Mouse (Mus musculus) forebrain, postnatal 0 days (tissue): ENCODE results near the gene Cygb. TPM values are rescaled to one million over a fixed set of nuclear protein-coding genes. Genes with fewer than 3 reads are reported as not detected.
"Not testable (repeated sequence)": the region's sequence is repeated elsewhere in the genome, so short reads cannot be mapped to it uniquely, and the experiment has no call there.

Source experiments
- ATAC-seq: fragments of 200-750 bp; cut with Nextera tagmentation; 2 replicates; pipeline ENCODE4 v1.8.0; 2017; ENCODE audit warnings: mild to moderate bottlenecking, moderate library complexity
- DNase-seq: peaks from one replicate; pipeline ENCODE4 v3.0.0-alpha.2; 2015
- H3K27ac ChIP-seq: fragments of 300-500 bp; sonication (generic); 2 replicates; pipeline ENCODE4 v1.5.1; 2014; ENCODE audit warnings: low read depth, mild to moderate bottlenecking, antibody characterized with exemption, low read length, moderate library complexity, mixed read lengths
- H3K27me3 ChIP-seq: fragments of 300-500 bp; sonication (generic); 2 replicates; pipeline ENCODE4 v1.6.1; 2014; ENCODE audit warnings: mild to moderate bottlenecking, low read length, mixed read lengths; ENCODE audit not compliant: insufficient read depth
- H3K36me3 ChIP-seq: fragments of 300-500 bp; sonication (generic); 2 replicates; pipeline ENCODE4 v1.6.1; 2014; ENCODE audit warnings: mild to moderate bottlenecking, moderate library complexity; ENCODE audit not compliant: insufficient read depth
- H3K4me1 ChIP-seq: fragments of 300-500 bp; sonication (generic); 2 replicates; pipeline ENCODE4 v1.6.1; 2014; ENCODE audit warnings: antibody characterized with exemption; ENCODE audit not compliant: insufficient read depth
- H3K4me2 ChIP-seq: fragments of 300-500 bp; sonication (generic); 2 replicates; pipeline ENCODE4 v1.6.1; 2014; ENCODE audit warnings: low read depth, mild to moderate bottlenecking, moderate library complexity
- H3K4me3 ChIP-seq: fragments of 300-500 bp; sonication (generic); 2 replicates; pipeline ENCODE4 v1.5.1; 2014; ENCODE audit warnings: low read depth, low read length, mixed read lengths
- H3K9ac ChIP-seq: fragments of 300-500 bp; sonication (generic); 2 replicates; pipeline ENCODE4 v1.6.1; 2014; ENCODE audit warnings: mild to moderate bottlenecking
- H3K9me3 ChIP-seq: fragments of 300-500 bp; sonication (generic); 2 replicates; pipeline ENCODE4 v1.6.1; 2016; ENCODE audit warnings: low read length
- CTCF ChIP-seq: sonication (generic); IDR thresholded peaks from 2 replicates; pipeline ENCODE4 v1.5.1; 2016; ENCODE audit warnings: antibody characterized with exemption, control low read depth, low read depth
- WGBS: fragments of 180-500 bp; shearing (Covaris S2); extraction: QIAGEN DNeasy Blood & Tissue Kit; methylation state at CpG from one replicate; pipeline ENCODE4 v1.1.7; 2014; 5-methylcytosine and 5-hydroxymethylcytosine counted together
- polyA plus RNA-seq: library from polyadenylated mRNA; unstranded; fragments of >200 nt; fragmentation: Nextera tagmentation; extraction: Ambion mirVana; gene quantifications from 2 replicates; pipeline ENCODE4 v1.2.1, GENCODE M21; 2015
- total RNA-seq: library from RNA; depleted of rRNA; stranded (reverse); fragments of >200 nt; gene quantifications from 2 replicates; pipeline ENCODE4 v1.2.3, GENCODE M21; 2014

Gene Cygb
- total and polyA plus RNA-seq, 2 experiments from 2014 or later = 20.7 to 27.6 TPM

DNA sequence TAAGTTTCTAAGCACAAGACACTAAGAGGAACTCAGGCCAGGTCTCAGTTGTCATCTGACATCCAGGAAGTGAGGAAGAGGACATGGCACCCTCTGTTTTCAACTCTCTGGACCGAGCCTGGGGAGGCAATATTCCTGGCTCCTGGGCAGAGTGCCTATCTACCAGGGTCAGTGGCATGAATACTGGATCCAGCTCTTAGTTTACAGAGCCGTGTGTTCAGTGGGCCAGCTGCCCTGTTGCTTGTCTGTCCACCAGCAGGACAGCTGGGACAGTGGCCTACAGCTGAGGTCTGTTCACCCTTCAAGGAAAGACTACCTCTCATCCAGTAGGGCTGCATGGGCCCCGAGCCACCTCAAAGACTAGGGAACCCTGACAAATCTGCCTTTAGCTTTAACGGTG, 27.0 kb upstream of the Cygb start:
- Histone ChIP-seq H3K27ac (no peak overlapping the region), H3K4me3 (no peak overlapping the region), H3K9me3 (no peaks in the 10 kb centered on the region), H3K36me3 (peaks cover 31% of the 10 kb centered on the region), H3K9ac (no peak overlapping the region), H3K4me1 (no peaks in the 10 kb centered on the region), H3K4me2 (no peak overlapping the region), H3K27me3 (no peaks in the 10 kb centered on the region)
- ATAC-seq = no peak
- 84% methylated on average over 4 of the region's 4 CpGs for WGBS
- no peak for TF ChIP-seq CTCF
- DNase-seq = no peak

DNA sequence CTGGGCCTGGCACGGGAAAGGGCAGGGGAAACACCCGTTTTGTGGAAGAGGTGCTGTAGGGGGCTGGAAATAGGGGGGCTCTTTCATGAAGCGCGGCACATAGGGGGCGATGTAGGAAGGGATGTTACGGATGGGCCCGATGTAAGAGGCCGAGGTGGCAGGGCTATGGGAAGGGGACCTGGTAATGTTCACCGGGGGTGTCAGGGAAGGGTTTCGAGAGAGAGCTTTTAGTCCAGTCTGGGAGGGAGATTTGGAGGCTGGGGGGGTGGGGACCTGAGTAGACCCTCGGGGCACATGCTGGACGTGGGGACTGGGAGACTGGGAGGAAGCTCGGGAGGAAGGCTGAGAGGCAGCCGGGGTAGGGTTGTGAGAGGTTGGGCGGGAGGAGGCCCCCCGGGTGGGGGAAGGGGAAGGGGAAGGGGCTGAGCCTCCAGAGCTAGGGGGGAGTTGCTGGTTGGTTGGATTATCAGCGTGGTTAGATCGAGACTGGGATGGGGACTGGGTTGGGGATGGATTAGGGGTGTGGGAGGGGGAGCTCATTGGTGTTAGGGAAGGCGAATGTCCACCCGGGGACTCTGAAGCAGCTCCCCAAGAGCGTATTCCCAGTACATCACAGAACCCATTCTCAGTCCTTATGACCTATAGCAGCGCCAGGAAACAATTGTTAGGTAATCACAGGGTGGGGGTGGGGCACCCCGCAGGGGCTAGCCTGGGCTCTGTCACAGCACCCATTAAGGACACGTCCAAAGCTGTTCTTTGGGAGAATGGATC, 26.4 kb upstream of the Cygb start:
- Histone ChIP-seq H3K27me3 (no peaks in the 10 kb centered on the region), H3K4me1 (no peaks in the 10 kb centered on the region), H3K36me3 (peaks cover 36% of the 10 kb centered on the region), H3K4me3 (no peak overlapping the region), H3K4me2 (no peak overlapping the region), H3K9me3 (no peaks in the 10 kb centered on the region), H3K9ac (no peak overlapping the region), H3K27ac (no peak overlapping the region)
- DNase-seq (no peak), ATAC-seq (no peak)
- 76% methylated on average over 24 of the region's 24 CpGs for WGBS
- no peak for TF ChIP-seq CTCF

DNA sequence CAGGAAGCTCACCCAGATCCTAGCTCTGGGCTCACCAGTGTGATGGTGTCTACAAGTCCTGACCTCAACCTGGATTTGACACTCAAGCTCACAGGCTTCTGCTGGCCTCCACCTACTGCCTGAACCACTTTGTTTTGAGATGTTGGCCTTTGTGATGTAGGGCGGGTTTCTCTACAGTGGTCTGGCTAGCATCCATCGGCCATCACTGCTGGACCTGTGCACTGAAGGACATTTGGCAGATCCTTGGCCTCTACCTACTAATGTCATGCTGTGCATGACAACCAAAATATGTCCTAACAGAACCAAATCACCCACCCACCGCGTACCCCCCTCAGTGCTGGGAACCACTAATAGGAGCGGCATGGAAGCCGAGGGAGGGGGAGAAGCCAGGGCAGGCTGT, 25.0 kb upstream of the Cygb start:
- H3K4me3 ChIP-seq = no peak overlapping the region
- peaks cover 49% of the 10 kb centered on the region for H3K36me3 ChIP-seq
- no peak overlapping the region for H3K4me2 ChIP-seq
- H3K27me3 ChIP-seq = no peaks in the 10 kb centered on the region
- no peak overlapping the region for H3K9ac ChIP-seq
- no peak for ATAC-seq
- TF ChIP-seq CTCF = no peak
- H3K27ac ChIP-seq = no peak overlapping the region
- DNase-seq = no peak
- WGBS = 90% methylated on average over 6 of the region's 6 CpGs
- no peaks in the 10 kb centered on the region for H3K4me1 ChIP-seq
- no peaks in the 10 kb centered on the region for H3K9me3 ChIP-seq

DNA sequence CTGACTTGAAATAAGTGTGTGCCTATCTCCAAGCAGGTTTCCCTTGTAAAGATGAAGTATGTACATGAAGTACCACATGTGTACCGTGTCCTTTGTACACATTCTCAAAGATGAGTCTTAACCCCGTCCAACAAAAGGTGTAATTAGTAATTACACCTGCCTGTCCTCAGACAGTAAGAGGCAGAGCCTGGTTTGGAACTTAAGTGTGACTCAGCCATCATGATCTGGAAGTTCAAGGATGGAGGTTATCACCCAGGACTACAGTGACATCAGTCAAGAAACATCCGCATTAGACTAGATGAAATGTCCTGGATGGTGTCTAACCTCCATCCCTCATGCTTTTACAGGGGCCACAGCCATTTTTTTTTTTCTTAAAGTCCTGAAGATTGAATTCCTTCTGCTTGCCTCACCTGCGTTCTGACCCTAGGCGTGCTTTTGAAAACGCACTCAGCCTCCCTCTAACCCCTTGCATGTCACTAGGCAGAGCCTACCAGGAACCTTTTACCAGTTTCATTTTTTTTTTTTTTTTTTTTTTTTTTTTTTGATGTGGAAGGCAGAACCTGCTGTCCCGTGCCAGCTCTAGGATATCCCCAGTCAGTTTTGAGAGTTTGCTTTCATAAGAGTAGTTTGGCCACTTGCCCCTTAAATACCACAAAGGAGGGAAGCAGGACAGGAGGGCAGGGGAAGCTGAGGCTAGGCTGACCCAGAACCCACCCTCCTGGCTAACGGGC, 23.8 kb upstream of the Cygb start:
- H3K27me3 ChIP-seq = no peaks in the 10 kb centered on the region
- no peak for ATAC-seq
- no peak overlapping the region for H3K9ac ChIP-seq
- no peak overlapping the region for H3K27ac ChIP-seq
- no peak overlapping the region for H3K4me3 ChIP-seq
- H3K9me3 ChIP-seq = no peaks in the 10 kb centered on the region
- no peak overlapping the region for H3K4me2 ChIP-seq
- peaks cover 4% of the 10 kb centered on the region; the same call in 1 of the 2 replicates for H3K4me1 ChIP-seq
- H3K36me3 ChIP-seq = peaks cover 53% of the 10 kb centered on the region
- WGBS = 86% methylated on average over 8 of the region's 8 CpGs
- TF ChIP-seq CTCF = no peak
- no peak for DNase-seq

DNA sequence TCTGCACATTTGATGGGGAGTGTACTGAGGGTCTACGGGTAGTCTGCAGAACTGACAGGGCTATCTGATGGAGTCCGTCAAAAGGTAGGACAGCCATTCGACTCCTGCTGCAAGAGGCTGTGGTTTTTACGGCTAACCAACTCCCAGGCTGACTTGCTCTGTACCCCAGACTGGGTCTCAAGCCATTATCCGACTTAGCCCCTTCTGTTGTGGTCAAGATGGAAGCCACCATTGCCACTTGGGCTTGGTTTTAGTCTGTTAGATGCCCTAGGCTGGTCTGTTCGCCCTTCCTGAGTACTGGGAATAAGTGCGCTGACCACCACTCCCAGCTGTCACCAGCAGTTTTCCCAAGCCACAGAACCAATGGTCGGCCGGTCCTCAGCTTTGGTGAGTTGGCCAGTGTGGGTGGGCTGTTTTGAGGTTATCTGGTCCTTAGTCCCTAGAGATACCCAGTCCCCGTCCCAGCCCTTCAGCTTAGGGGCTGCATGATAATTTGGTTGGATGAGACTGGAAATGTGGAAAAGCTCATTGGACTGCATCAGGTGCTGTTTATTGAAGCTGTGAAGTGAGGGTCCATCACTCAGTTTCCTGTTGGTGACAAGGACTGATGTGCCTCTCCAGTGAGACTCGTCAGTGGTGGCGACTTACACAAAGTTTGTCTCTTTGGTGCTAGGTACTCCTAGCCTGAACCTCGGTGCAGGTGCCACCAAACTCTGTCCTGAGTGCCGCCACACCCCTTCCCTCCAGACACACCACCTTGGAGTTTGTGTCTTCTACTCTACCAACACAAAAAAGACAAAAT, 22.3 kb upstream of the Cygb start:
- Histone ChIP-seq H3K27me3 (no peaks in the 10 kb centered on the region), H3K4me3 (no peak overlapping the region), H3K9me3 (no peaks in the 10 kb centered on the region), H3K4me1 (peaks cover 8% of the 10 kb centered on the region; the same call in 1 of the 2 replicates), H3K27ac (no peak overlapping the region), H3K9ac (no peak overlapping the region), H3K4me2 (no peak overlapping the region), H3K36me3 (peaks cover 46% of the 10 kb centered on the region)
- DNase-seq (no peak), ATAC-seq (no peak)
- TF ChIP-seq CTCF = no peak
- WGBS = 91% methylated on average over 14 of the region's 14 CpGs

DNA sequence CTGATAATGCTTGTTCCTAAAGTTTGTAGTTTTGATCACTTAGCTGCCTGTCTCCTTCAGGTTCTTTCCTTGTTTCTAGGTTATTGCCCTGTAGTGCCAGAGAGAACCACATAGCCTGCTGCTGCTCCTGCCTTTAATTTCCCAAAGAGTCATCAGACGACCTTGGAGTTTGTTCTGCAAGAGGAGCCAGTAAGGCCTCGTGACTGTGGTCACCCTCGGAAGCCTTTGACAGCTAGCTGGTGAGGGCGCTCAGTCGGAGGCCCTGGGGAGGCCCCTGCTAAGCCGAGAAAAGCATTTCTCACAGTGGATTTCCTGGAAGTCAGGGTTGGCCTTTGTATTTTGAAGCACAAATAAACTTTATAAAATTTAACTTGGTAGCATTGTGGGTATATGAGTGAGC, 21.3 kb upstream of the Cygb start:
- Histone ChIP-seq H3K36me3 (peaks cover 46% of the 10 kb centered on the region), H3K4me1 (peaks cover 13% of the 10 kb centered on the region; the same call in 1 of the 2 replicates)
- H3K9ac ChIP-seq, ATAC-seq, H3K9me3 ChIP-seq, H3K27me3 ChIP-seq, DNase-seq, H3K4me3 ChIP-seq, H3K27ac ChIP-seq, H3K4me2 ChIP-seq: not testable (repeated sequence)
- 85% methylated on average over 6 of the region's 6 CpGs for WGBS
